Mouse (Mus musculus): Measurements from ENCODE around the gene Lamtor2. TPM values are rescaled to one million over a fixed set of nuclear protein-coding genes. Genes with fewer than 3 reads are reported as not detected.

Lamtor2 gene
- total RNA-seq, 2 experiments from 2014 or later = 87.3 to 94.0 TPM

GRCm38 (mm10) chr3:88543651-88544410 is 9.0 kb downstream of the Lamtor2 start:
- intact Hi-C loops (cut with DNase I) = no loop called here
- DNase-seq = no peak

DNA sequence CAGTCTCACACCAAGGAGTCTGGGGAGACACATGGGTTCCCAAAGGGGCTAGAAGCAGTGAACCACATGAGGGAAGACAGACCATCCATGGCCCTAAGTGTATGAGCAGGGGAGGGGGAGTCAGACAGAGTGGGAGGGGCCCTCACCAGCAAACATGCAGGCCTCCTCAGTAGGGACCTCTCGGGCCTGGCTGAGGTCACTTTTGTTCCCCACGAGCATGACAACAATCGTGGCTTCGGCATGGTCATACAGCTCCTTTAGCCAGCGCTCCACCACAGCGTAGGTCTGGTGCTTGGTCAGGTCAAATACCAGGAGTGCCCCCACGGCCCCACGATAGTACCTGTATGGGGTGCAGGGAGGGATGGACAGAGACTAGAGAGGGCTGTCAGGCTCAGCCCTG is 9.7 kb downstream of the Lamtor2 start:
- DNase-seq = no peak
- intact Hi-C loops (cut with DNase I) = no loop called here

DNA sequence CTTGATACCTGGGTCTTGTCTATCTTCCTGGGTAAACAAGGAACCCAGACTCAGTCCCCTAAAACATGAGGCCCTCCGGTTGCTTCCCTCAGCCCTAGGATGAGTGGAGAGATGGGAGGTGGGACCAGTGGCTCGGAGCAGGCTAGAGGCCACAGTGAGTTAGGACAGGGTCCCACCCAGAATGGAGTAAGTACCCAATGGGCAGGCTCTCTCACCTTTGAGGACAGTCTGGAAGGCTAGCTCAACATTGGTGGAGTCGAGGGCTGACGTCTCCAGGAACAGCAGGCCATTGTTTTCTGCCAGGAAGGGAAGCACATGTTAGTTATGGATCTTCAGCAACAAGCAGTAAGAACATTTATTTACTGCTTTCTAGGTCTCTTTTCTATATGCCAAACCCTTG is 10.4 kb downstream of the Lamtor2 start:
- intact Hi-C loops (cut with DNase I) = no loop called here
- no peak for DNase-seq

DNA sequence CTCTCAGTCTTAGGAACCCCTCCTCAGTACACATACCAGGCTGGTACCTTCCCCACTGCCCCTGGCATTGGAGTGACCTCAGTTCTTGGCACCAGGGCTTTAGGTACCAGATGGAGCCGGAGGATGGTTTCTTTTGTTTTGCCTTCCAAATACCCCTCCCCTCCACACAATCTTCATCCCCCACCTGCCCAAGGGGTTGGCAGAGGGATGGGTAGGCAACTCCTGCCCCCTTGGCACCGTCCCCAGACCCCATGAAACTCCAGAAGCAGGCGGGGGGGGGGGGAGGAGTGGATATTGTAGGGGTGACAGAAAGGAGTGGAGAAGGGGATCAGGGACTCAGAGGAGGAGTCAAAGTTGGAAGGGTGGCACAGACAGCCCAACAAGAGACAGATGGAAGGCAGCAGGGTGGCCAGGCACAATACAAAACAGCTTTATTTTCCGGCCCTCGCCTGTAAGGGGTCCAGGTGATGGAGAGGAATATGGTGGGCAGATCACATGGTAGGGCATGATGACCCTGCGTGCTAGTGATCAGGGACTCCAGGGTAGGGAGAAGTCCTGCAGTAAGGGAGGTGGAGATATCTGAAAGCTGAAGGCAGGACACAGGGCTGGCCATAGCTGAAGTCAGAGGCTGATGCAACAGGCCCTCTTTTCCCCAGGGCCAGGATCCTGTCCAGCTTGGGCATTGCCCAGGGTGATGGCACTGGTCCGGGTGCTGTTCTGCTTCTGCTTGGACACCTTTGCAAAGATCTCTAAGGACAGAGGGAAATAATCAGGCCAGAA is 11.1 kb downstream of the Lamtor2 start:
- DNase-seq = no peak
- intact Hi-C loops (cut with DNase I) = no loop called here

DNA sequence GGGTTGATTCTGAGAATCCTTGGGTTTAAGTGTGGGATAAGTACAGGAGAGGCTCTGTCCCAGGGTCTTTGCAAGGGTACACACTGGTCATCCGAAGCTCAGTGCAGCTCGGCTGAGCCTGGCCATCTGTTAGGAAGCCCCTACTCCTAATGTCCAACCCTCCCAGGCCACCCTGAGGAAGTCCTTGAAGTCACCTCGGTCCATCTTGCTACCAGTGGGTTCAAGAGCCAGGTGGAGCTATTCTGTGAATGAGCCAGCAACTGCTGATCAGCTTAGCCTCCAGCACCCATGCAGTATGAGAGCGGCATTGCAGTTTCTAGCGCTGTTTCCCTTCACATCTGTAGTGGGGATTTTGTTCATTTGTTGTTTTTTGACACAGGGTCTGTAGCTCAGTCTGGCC is 12.8 kb downstream of the Lamtor2 start:
- no peak for DNase-seq

DNA sequence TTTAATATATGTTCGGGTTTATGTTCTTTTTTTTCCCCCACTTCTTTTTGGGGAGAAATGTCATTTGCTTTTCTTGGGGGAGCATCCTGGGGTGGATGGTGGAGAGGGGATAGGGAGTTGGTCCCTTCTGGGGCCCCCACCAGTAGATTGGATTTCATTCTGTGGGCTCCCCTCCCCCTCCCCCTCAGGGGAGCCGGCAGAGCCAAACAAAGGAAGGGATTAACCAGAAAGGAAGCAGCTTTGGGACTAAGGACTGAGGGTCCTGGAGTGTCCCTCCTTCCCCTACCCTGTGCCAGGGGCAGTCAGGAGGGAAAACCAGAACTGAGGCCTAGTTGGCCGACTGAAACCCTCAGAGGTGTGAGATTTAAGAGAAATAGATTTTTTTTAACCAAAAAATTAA is 13.5 kb downstream of the Lamtor2 start:
- DNase-seq = no peak
- intact Hi-C loops (cut with DNase I) = no loop called here

More for the DNA sequence above, 12.8 kb downstream of the Lamtor2 start:
- intact Hi-C loops (cut with DNase I) = no loop called here

DNA sequence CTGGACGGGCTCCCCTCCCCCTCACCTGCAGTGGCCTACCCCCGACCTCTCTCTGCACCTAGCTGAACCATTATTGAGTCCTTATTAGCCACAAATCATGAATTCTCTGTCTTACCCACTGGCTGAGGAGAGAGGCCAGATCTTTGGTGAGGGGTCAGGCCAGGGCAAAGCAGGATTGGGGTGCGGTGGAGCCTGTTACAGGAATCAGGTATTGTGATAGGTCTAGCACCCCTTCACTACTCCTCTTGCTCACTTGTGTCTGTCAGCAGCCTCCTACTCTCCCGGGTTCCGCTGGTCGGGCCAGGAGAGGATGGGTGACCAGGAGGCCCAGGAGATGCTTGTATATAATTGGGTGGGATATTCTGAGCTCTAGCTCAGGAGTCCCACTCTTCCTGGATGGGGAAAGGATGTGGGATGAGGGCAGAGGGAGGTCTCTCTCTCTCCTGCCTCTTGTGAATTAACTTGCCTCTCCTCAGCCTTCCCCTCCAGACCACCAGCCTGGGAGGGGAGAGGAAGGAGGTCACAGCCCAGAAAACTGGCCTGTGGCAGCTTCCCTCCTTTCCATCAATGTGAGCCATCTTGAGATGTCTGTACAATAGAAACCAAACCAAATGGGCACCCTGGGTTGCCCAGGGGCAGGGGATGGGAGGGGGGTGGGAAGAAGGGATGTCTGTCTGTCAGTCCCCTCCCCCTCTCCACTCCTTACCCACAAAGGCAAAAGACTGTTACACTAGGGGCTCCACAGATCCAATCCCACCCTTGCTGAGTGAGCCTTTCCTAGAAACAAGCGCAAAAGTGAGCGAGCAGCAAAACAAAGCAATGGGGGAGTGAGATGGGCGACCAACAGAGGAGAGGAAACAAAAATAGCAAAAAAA is 14.4 kb downstream of the Lamtor2 start:
- intact Hi-C loops (cut with DNase I) = no loop called here
- DNase-seq = no peak

- intact Hi-C loops (cut with DNase I) = no loop called here
- DNase-seq = no peak
Observed at GRCm38 (mm10) chr3:88537146-88537545, 15.7 kb downstream of the Lamtor2 start.

- intact Hi-C loops (cut with DNase I) = no loop called here
- peak; percentile 76 to 80 for DNase-seq
Observed at GRCm38 (mm10) chr3:88536103-88536930, 16.6 kb downstream of the Lamtor2 start.

DNA sequence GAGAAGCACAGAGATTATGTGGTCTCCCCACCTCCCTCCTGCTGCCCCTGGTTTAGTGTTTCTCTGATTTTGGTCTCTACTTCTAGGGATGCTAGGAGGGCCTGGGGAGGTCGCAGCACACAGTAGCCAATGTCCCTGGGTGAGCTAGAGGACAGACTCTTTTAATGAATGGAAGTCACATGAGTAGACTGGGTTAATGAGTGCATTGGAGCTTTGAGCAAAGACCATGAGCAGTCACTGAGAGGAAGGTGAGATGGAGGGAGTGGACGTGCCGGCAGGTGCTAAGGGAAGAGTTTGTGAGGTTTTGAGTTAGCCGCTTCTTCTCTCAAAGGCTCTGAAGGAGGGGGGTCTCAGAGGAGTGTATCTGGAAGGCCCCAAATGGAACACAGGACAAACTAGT is 17.3 kb downstream of the Lamtor2 start:
- DNase-seq = no peak
- intact Hi-C loops (cut with DNase I) = no loop called here

DNA sequence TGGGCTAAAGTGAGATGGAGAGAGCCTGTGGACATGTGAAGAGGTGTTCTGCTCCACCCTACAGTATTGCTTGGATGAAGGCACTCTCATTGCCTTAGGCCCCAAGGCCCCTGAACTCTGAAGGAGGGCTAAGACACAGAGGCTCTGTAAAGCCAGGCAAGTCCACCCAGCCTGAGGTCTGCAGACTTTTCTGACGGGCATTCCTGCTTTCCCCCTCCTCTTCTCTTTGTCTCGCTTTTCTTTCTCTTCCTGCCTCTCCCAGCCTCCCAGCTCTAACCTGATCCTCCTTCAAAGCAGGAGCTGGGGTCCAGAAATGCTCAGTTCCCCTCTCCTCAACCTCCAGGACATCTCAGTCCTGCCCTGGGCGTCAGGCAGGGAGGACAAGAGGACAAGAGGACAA is 17.9 kb downstream of the Lamtor2 start:
- DNase-seq = no peak
- intact Hi-C loops (cut with DNase I) = no loop called here

DNA sequence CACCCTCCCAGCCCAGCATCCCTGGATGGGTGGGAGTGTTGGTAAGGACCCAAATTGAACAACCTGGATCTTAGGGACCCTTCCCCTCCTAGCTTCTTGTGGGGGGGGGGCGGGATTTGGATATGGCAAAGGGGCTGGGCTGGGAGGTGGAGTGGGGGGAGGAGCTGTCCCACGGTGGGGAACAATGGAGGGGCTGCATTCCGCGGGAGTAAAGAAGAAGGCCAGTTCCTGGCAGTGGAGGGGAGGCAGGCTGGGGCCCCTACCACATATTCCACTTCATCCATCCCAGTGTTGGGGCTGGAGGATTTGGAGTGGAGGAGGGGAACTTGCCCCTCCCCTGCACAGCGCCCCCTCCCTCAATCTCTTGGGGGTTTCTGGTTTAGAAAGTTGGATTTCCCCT is 19.2 kb downstream of the Lamtor2 start:
- intact Hi-C loops (cut with DNase I) = no loop called here
- DNase-seq = no peak

DNA sequence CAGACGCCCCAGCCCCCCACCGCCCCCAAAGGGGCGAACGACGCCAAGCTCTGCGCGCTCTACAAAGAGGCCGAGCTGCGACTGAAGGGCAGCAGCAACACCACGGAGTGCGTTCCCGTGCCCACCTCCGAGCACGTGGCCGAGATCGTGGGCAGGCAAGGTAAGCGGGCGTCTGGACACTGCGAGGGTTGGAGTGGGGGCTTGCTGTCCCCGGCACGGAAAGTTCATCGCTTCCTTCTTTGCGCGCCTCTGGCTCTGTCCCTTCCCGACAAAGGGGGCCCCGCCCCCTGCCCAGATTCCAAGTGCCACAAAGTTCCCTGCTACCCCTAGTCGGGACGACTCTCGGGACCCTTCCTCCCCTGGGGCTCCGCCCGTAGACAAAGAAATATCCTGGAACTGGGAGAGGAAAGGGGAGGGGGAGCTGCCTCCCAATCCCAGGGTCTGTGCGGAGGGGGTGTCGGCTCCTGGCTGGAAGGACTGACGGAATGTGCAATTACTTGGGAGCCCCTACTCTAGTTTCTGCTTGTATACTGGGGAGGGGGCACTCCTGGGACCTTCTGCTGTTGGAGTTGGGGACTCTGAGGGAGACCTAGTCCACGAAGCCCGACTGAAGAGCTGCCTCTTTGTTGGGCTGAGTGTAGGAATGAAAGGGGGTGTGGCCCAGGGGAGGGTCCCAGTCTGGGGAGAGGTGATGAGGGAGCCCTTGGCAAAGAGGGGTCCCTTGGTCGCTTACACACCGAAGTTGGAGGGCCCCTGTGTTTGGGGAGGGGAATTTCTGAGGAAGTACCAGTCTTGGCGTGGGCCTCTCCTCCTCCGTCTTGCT is 20.0 kb downstream of the Lamtor2 start:
- peak in 1 of 2 experiments; percentile 32 for DNase-seq
- intact Hi-C loops (cut with DNase I) = no loop called here

GRCm38 (mm10) chr3:88532299-88532674 is 20.6 kb downstream of the Lamtor2 start, which contains the start of gene Mex3a:
Gene Mex3a, plus strand, starts transcription at chr3:88532395.
- intact Hi-C loops (cut with DNase I) = no loop called here
- DNase-seq = peak in 1 of 2 experiments; percentile 12

- DNase-seq = peak; percentile 92
- intact Hi-C loops (cut with DNase I) = no loop called here
Observed at GRCm38 (mm10) chr3:88531348-88532298, 21.3 kb downstream of the Lamtor2 start.

- no peak for DNase-seq
- intact Hi-C loops (cut with DNase I) = no loop called here
Observed at GRCm38 (mm10) chr3:88530082-88530864, 22.6 kb downstream of the Lamtor2 start.

GRCm38 (mm10) chr3:88529204-88530000 is 23.5 kb downstream of the Lamtor2 start:
- intact Hi-C loops (cut with DNase I) = no loop called here
- DNase-seq = no peak

Data from heart, postnatal 10 days (tissue).